Mouse (Mus musculus) cerebellum, adult 2 months (tissue): ENCODE data around the gene Scaf8. TPM values are rescaled to one million over a fixed set of nuclear protein-coding genes. Genes with fewer than 3 reads are reported as not detected.
"Not testable (repeated sequence)": the region's sequence is repeated elsewhere in the genome, so short reads cannot be mapped to it uniquely, and the experiment has no call there.

Experiments
- DNase-seq, 2 experiments: peaks; one replicate each; pipeline ENCODE4 v3.0.0; 2021
- H3K27ac ChIP-seq: fragments of 200-500 bp; 2 replicates; pipeline ENCODE4 v1.5.1; 2012; ENCODE audit warnings: low read length, control low read depth, inconsistent platforms; ENCODE audit not compliant: insufficient read depth
- H3K27me3 ChIP-seq: fragments of 200-500 bp; 2 replicates; pipeline ENCODE4 v1.6.1; 2012; ENCODE audit warnings: inconsistent platforms, mild to moderate bottlenecking, low read length, moderate library complexity; ENCODE audit not compliant: control insufficient read depth, insufficient read depth
- H3K4me1 ChIP-seq: fragments of 200-500 bp; 2 replicates; pipeline ENCODE4 v1.6.1; 2011; ENCODE audit warnings: low read length; ENCODE audit not compliant: control insufficient read depth, insufficient read depth
- H3K4me3 ChIP-seq: fragments of 200-500 bp; replicated peaks from 2 replicates; pipeline ENCODE3; 2011; ENCODE audit warnings: mild to moderate bottlenecking, low read depth, low read length, control low read depth; ENCODE audit not compliant: insufficient read depth
- CTCF ChIP-seq: fragments of 200-500 bp; IDR thresholded peaks from 2 replicates; pipeline ENCODE4 v1.5.1; 2011; ENCODE audit warnings: low read depth, mild to moderate bottlenecking, control low read depth, low read length, moderate library complexity, borderline replicate concordance; ENCODE audit not compliant: insufficient read depth
- POLR2A ChIP-seq: fragments of 200-500 bp; IDR thresholded peaks from 2 replicates; pipeline ENCODE4 v1.6.1; 2011; ENCODE audit warnings: low read length, control low read depth, borderline replicate concordance; ENCODE audit not compliant: insufficient read depth
- WGBS: fragments of 180-500 bp; shearing (Covaris S2); methylation state at CpG from one replicate; pipeline ENCODE4 v1.1.7; 2018; 5-methylcytosine and 5-hydroxymethylcytosine counted together
- polyA plus RNA-seq: library from polyadenylated mRNA; depleted of rRNA; stranded (reverse); fragments of >200 nt; gene quantifications from 2 replicates; pipeline ENCODE4 v1.2.3, GENCODE M21; 2012

Scaf8 gene
- polyA plus RNA-seq, 1 experiment: 35.1 TPM

GRCm38 (mm10) chr17:3129791-3130190 is 15.0 kb downstream of the Scaf8 start:
- Histone ChIP-seq H3K4me3 (no peak overlapping the region), H3K27ac (no peak overlapping the region), H3K4me1 (0 out of 2 replicates have a peak, but pooled peaks cover 3% of the 10 kb centered on the region), H3K27me3 (no peaks in the 10 kb centered on the region)
- no peak for DNase-seq
- TF ChIP-seq CTCF: no peak
- TF ChIP-seq POLR2A: no peak
- 88% methylated on average over 3 of the region's 3 CpGs for WGBS

- no peak overlapping the region for H3K27ac ChIP-seq
- H3K4me1 ChIP-seq: no peaks in the 10 kb centered on the region; the same call in 1 of the 2 replicates
- H3K27me3 ChIP-seq: no peaks in the 10 kb centered on the region
- TF ChIP-seq POLR2A: no peak
- no peak for TF ChIP-seq CTCF
- DNase-seq: no peak
- H3K4me3 ChIP-seq: no peak overlapping the region
These were observed 20.6 kb downstream of the Scaf8 start for GRCm38 (mm10) chr17:3135346-3135745.

DNA sequence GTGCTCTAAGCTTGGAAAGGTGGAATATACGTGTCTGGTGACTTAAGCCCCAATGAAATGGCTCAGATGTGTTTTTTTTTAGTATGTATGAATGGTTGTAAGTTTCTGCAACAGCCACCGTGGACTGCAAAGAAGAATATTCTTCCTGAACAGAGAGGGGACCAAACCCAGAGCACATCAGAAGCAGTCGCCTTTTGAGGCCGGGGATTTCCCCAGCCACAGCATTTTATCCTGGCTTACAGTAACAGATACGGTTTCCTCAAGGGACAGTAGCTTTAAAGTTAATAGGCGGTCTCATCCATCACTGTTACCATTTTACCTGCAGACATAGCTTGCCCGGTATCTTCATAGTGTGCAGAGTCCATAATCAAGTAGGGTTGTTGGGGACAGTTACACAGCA is 21.4 kb downstream of the Scaf8 start:
- no peak overlapping the region for H3K27ac ChIP-seq
- TF ChIP-seq POLR2A (no peak), CTCF (no peak)
- no peak for DNase-seq
- no peaks in the 10 kb centered on the region; the same call in 1 of the 2 replicates for H3K4me1 ChIP-seq
- 81% methylated on average over 7 of the region's 7 CpGs for WGBS
- no peaks in the 10 kb centered on the region for H3K27me3 ChIP-seq
- H3K4me3 ChIP-seq: no peak overlapping the region

DNA sequence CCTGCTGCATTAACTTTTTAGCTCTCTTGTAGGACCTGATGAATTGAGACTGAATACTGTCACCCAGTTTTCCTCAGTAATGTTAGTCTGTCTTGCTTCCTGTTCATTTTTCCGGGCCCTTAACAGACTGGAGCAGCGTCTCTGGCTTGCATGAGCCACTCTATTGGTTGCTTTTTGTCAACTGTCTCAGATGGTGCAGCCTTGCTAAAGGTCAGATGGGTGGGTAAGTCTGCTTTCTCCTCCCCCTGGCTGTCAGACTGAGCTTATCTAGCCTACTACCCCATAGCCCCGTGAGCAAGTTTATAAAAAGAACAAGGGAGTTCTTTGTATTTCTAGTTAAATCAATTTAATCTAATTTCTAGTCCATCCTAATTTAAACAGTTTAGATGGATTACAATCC is 23.6 kb downstream of the Scaf8 start:
- Histone ChIP-seq H3K4me1 (no peaks in the 10 kb centered on the region; the same call in 1 of the 2 replicates), H3K4me3 (no peak overlapping the region), H3K27me3 (no peaks in the 10 kb centered on the region), H3K27ac (no peak overlapping the region)
- TF ChIP-seq POLR2A: no peak
- no peak for TF ChIP-seq CTCF
- DNase-seq: no peak
- 55% methylated on average over 3 of the region's 3 CpGs for WGBS

DNA sequence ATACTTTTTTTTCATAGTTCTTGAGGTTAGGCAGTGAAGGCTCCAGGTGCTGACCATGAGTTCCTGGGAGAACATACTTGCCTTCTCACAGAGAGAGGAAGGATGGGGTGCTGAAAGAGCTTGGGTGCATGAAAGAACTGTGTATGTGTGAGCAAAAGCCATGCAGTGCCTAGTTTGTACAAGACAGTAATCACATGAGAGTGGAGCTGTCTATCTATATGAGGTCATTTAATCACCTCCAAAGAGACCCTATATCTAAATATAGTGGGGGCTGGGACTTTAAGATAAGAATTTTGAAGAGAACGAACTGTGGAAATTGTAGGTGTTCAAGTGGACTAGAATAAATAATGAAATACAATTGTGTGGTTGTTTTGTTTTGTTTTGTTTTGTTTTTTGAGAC is 25.3 kb downstream of the Scaf8 start:
- Histone ChIP-seq H3K4me1 (no peaks in the 10 kb centered on the region; the same call in 1 of the 2 replicates), H3K27me3 (no peaks in the 10 kb centered on the region), H3K27ac (no peak overlapping the region), H3K4me3 (no peak overlapping the region)
- TF ChIP-seq POLR2A (no peak), CTCF (no peak)
- no peak for DNase-seq
- 86% methylated on average over 1 of the region's 1 CpGs for WGBS

DNA sequence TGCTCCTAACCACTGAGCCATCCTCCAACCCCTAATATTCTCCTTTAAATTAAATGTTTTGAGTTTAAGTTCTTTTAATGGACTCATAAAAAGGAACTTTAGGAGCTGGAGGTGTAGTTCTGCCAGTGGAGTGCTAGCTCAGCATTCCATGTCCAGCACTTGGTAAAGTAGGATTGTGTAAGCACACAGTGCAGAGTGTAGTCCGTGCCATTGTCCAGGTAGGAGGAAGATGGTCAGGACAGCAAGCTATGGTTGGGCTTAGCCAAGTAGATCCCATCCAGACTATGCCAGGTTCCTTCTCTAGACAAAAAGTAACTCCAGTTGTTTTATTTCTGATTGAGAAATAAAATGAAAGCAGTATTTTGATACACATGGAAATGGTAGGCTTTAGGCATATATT is 34.1 kb downstream of the Scaf8 start:
- Histone ChIP-seq H3K4me3 (no peak overlapping the region), H3K27me3 (no peaks in the 10 kb centered on the region), H3K4me1 (no peaks in the 10 kb centered on the region), H3K27ac (no peak overlapping the region)
- 95% methylated on average over 1 of the region's 1 CpGs for WGBS
- TF ChIP-seq POLR2A: no peak
- TF ChIP-seq CTCF: no peak
- no peak for DNase-seq

DNA sequence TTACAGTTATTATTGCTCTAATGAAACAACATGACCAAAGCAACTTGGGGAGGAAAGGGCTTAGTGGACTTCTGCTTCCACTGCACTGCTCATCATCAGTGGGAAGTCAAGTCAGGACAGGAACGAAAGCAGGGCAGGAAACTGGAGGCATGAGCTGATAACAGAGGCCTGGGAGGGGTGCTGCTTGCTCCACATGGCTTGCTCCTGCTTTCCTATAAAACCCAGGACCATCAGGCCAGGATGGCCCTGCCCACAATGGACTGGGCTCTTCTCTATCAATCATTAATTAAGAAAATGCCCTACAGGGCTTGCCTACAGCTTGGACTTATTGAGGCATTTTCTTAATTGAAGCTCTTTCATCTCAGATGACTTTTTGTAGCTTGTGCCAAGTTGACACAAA is 34.8 kb downstream of the Scaf8 start:
- Histone ChIP-seq H3K4me3 (no peak overlapping the region), H3K27me3 (no peaks in the 10 kb centered on the region), H3K27ac (no peak overlapping the region), H3K4me1 (no peaks in the 10 kb centered on the region)
- 67% methylated on average over 1 of the region's 1 CpGs for WGBS
- no peak for DNase-seq
- no peak for TF ChIP-seq POLR2A
- no peak for TF ChIP-seq CTCF

DNA sequence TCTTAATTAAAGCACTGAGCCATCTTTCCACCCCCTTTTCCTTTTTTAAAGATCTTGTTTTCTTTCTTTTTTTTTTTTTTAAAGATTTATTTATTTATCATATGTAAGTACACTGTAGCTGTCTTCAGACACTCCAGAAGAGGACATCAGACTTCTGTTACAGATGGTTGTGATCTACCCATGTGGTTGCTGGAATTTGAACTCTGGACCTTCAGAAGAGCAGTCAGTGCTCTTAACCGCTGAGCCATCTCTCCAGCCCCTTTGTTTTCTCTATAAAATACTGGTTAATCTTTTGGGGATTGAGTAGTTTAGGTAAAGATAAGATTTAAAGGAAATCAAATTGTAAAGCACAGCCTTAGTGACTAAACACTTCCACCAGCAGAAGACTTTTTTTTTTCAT is 35.9 kb downstream of the Scaf8 start:
- H3K27me3 ChIP-seq: not testable (repeated sequence)
- WGBS: 83% methylated on average over 1 of the region's 1 CpGs

DNA sequence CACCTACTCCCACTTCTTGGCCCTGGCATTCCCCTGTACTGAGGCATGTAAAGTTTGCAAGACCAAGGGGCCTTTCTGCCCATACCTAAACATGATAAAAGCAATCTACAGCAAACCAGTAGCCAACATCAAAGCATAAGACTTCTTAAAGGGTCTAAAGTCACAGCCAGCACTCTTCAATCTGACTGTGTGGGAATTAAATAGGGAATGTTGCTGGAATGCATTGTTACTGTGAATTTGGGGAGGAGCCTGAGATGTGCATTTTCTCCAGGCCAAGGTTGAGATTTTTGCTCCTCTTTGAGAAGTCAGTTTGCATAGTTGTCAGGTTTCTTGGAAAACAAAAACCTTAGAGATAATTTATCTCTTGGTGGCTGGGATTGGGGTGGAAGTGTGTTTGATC is 36.4 kb downstream of the Scaf8 start:
- Histone ChIP-seq H3K4me3 (no peak overlapping the region), H3K27ac (no peak overlapping the region), H3K4me1 (no peaks in the 10 kb centered on the region), H3K27me3 (no peaks in the 10 kb centered on the region)
- no peak for TF ChIP-seq CTCF
- TF ChIP-seq POLR2A: no peak
- no peak for DNase-seq

More for the DNA sequence above, 35.9 kb downstream of the Scaf8 start:
- not testable (repeated sequence) for H3K4me1 ChIP-seq, H3K27ac ChIP-seq, DNase-seq, H3K4me3 ChIP-seq

DNA sequence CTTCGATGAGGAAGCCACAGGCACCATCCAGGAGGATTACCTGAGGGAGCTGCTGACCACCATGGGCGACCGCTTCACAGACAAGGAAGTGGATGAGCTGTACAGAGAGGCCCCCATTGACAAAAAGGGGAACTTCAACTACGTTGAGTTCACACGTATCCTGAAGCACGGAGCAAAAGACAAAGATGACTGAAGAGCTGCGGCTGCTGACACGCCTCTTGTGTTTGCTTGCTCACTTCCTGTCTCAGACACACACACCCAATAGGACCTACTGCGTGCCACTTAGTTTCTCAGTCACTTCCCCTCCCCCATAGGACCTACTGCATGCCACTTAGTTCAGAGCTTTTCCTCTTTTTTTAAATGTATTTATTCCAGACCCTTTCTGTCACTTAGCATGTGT is 41.4 kb downstream of the Scaf8 start:
- not testable (repeated sequence) for H3K27me3 ChIP-seq, H3K4me3 ChIP-seq, DNase-seq, H3K4me1 ChIP-seq, H3K27ac ChIP-seq
- 94% methylated on average over 9 of the region's 9 CpGs for WGBS
